Mouse (Mus musculus) heart, postnatal 0 days (tissue): ENCODE measurements around the gene Il18r1.

Experiments used
- CTCF ChIP-seq: IDR thresholded peaks from 2 replicates; pipeline ENCODE4 v1.5.1; 2016; ENCODE audit warnings: antibody characterized with exemption, control low read depth, low read depth
- EP300 ChIP-seq: IDR thresholded peaks from 2 replicates; pipeline ENCODE4 v1.6.1; 2016; ENCODE audit warnings: antibody characterized with exemption, low read depth

GRCm38 (mm10) chr1:40522918-40523317, 57.6 kb downstream of the Il18r1 start:
- no peak for TF ChIP-seq CTCF
- TF ChIP-seq EP300 = no peak
